Mouse (Mus musculus) hindbrain, postnatal 0 days (tissue): ENCODE results near the gene Zc3hav1l. TPM values are rescaled to one million over a fixed set of nuclear protein-coding genes. Genes with fewer than 3 reads are reported as not detected.

ENCODE experiments used
- ATAC-seq: fragments of 200-750 bp; cut with Nextera tagmentation; 2 replicates; pipeline ENCODE4 v1.8.0; 2017; ENCODE audit warnings: mild to moderate bottlenecking, moderate TSS enrichment, moderate library complexity
- DNase-seq: peaks from one replicate; pipeline ENCODE4 v3.0.0-alpha.2; 2015; ENCODE audit warnings: low spot score
- H3K27ac ChIP-seq: fragments of 300-500 bp; sonication (generic); 2 replicates; pipeline ENCODE4 v1.5.1; 2014; ENCODE audit warnings: mild to moderate bottlenecking
- H3K27me3 ChIP-seq: fragments of 300-500 bp; sonication (generic); 2 replicates; pipeline ENCODE4 v1.6.1; 2014; ENCODE audit warnings: low read length, mixed read lengths; ENCODE audit not compliant: insufficient read depth
- H3K36me3 ChIP-seq: fragments of 300-500 bp; sonication (generic); 2 replicates; pipeline ENCODE4 v1.6.1; 2014; ENCODE audit warnings: low read length, mixed read lengths; ENCODE audit not compliant: insufficient read depth
- H3K4me1 ChIP-seq: fragments of 300-500 bp; sonication (generic); 2 replicates; pipeline ENCODE4 v1.6.1; 2014; ENCODE audit warnings: antibody characterized with exemption, low read length, mixed read lengths; ENCODE audit not compliant: insufficient read depth
- H3K4me2 ChIP-seq: fragments of 300-500 bp; sonication (generic); 2 replicates; pipeline ENCODE4 v1.6.1; 2014; ENCODE audit warnings: low read depth, mild to moderate bottlenecking, low read length, moderate library complexity, mixed read lengths
- H3K4me3 ChIP-seq: fragments of 300-500 bp; sonication (generic); 2 replicates; pipeline ENCODE4 v1.5.1; 2014; ENCODE audit warnings: low read length
- H3K9ac ChIP-seq: fragments of 300-500 bp; sonication (generic); replicated peaks from 2 replicates; pipeline ENCODE4 v1.6.1; 2014; ENCODE audit warnings: mild to moderate bottlenecking, low read length, moderate library complexity, mixed read lengths
- H3K9me3 ChIP-seq: fragments of 300-500 bp; sonication (generic); 2 replicates; pipeline ENCODE4 v1.6.1; 2016; ENCODE audit warnings: low read length, mixed read lengths
- CTCF ChIP-seq: IDR thresholded peaks from 2 replicates; pipeline ENCODE4 v1.5.1; 2016; ENCODE audit warnings: antibody characterized with exemption, control low read depth, low read depth
- WGBS: fragments of 180-500 bp; shearing (Covaris S2); extraction: QIAGEN DNeasy Blood & Tissue Kit; methylation state at CpG from one replicate; pipeline ENCODE4 v1.1.7; 2014; 5-methylcytosine and 5-hydroxymethylcytosine counted together
- polyA plus RNA-seq: library from polyadenylated mRNA; unstranded; fragments of >200 nt; fragmentation: Nextera tagmentation; extraction: Ambion mirVana; gene quantifications from 2 replicates; pipeline ENCODE4 v1.2.1, GENCODE M21; 2015
- total RNA-seq: library from RNA; depleted of rRNA; stranded (reverse); fragments of >200 nt; gene quantifications from 2 replicates; pipeline ENCODE4 v1.2.3, GENCODE M21; 2014

The Zc3hav1l gene
- total and polyA plus RNA-seq, 2 experiments from 2014 or later = 2.9 to 6.1 TPM

GRCm38 (mm10) chr6:38341751-38342665, 42.9 kb upstream of the Zc3hav1l start:
- no peak overlapping the region for H3K9ac ChIP-seq
- H3K27me3 ChIP-seq = no peaks in the 10 kb centered on the region
- H3K4me3 ChIP-seq = no peak overlapping the region
- DNase-seq (no peak), ATAC-seq (no peak)
- H3K4me1 ChIP-seq = no peaks in the 10 kb centered on the region
- H3K27ac ChIP-seq = no peak overlapping the region
- no peak for TF ChIP-seq CTCF
- no peak overlapping the region for H3K4me2 ChIP-seq
- WGBS = 76% methylated on average over 11 of the region's 11 CpGs
- H3K36me3 ChIP-seq = no peaks in the 10 kb centered on the region
- no peaks in the 10 kb centered on the region for H3K9me3 ChIP-seq

DNA sequence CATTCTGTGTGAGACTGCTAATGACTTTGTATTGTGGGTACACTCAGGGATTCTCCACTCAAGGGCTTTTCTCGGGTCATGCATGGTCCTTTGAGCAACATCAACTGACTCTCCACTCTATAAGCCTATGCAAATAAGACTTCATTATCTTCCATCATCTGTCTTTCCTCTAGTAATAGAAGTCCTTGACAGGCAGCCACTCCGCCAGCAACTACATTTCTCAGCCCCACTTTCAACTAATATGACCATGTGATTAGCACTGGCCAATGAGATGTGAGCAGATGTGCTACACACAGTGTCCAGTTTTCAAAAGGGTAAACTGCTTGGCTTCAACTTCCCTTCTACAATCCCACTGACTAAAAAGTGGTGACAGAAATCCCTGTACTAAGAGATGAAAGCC, 40.0 kb upstream of the Zc3hav1l start:
- ATAC-seq (no peak), DNase-seq (no peak)
- H3K4me2 ChIP-seq = no peak overlapping the region
- H3K4me1 ChIP-seq = no peaks in the 10 kb centered on the region
- H3K36me3 ChIP-seq = no peaks in the 10 kb centered on the region
- no peak overlapping the region for H3K4me3 ChIP-seq
- no peak for TF ChIP-seq CTCF
- no peak overlapping the region for H3K9ac ChIP-seq
- 61% methylated on average over 2 of the region's 2 CpGs for WGBS
- H3K27ac ChIP-seq = no peak overlapping the region
- no peaks in the 10 kb centered on the region for H3K27me3 ChIP-seq
- no peaks in the 10 kb centered on the region for H3K9me3 ChIP-seq

DNA sequence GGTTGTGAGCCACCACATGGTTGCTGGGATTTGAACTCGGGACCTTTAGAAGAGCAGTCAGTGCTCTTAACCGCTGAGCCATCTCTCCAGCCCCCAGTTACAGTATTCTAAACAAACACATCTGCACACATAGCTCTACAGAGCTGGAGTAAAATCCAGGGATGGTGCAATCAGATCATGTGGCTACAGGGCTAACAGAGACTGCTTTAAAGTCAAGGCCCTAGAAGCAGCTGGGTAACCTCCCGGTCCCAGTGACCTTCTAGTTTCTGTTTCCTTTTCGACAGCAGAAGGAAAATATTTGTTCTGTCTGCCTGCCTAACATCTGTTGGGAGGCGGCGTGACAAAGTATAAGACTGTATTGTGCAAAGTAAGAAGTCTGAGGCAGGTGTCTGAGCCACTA, 38.9 kb upstream of the Zc3hav1l start:
- Histone ChIP-seq H3K4me1 (no peaks in the 10 kb centered on the region), H3K4me2 (no peak overlapping the region), H3K36me3 (no peaks in the 10 kb centered on the region), H3K27me3 (no peaks in the 10 kb centered on the region), H3K9ac (no peak overlapping the region), H3K9me3 (no peaks in the 10 kb centered on the region), H3K27ac (no peak overlapping the region), H3K4me3 (no peak overlapping the region)
- DNase-seq (no peak), ATAC-seq (no peak)
- no peak for TF ChIP-seq CTCF
- 81% methylated on average over 6 of the region's 6 CpGs for WGBS

DNA sequence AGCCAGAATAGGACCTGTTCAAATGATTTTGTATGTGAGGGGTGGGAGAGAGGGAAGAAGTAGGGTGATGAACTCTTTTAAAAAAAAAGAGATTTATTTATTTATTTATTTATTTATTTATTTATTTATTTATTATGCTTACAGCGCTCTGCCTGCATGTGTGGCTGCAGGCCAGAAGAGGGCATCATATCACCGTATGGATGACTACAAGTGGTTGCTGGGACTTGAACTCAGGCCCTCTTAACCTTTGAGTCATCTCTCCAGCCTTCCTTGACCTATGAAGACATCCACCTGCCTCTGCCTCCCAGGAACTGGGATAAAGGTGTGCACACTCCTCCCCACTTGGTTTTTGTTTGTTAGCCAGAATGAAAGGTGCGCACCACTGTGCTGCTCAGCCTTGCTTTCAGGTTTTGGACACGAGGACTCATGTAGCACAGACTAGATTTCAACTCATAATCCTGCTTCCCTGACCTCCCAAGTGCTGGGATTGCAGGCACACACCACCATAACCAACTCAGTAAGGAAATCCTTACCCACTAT, 38.2 kb upstream of the Zc3hav1l start:
- 90% methylated on average over 4 of the region's 4 CpGs for WGBS

GRCm38 (mm10) chr6:38335264-38335663, 36.2 kb upstream of the Zc3hav1l start:
- ATAC-seq (no peak), DNase-seq (no peak)
- Histone ChIP-seq H3K27ac (no peak overlapping the region), H3K27me3 (no peaks in the 10 kb centered on the region), H3K4me2 (no peak overlapping the region), H3K4me1 (no peaks in the 10 kb centered on the region), H3K9me3 (no peaks in the 10 kb centered on the region), H3K9ac (no peak overlapping the region), H3K36me3 (no peaks in the 10 kb centered on the region), H3K4me3 (no peak overlapping the region)
- 86% methylated on average over 6 of the region's 6 CpGs for WGBS
- no peak for TF ChIP-seq CTCF

More for the DNA sequence above, 38.2 kb upstream of the Zc3hav1l start:
- no peaks in the 10 kb centered on the region for H3K36me3 ChIP-seq
- H3K9me3 ChIP-seq = no peaks in the 10 kb centered on the region
- H3K4me1 ChIP-seq = no peaks in the 10 kb centered on the region
- H3K4me2 ChIP-seq = no peak overlapping the region
- no peak for DNase-seq
- ATAC-seq = no peak
- H3K27me3 ChIP-seq = no peaks in the 10 kb centered on the region
- no peak overlapping the region for H3K27ac ChIP-seq
- H3K9ac ChIP-seq = no peak overlapping the region
- TF ChIP-seq CTCF = no peak
- H3K4me3 ChIP-seq = no peak overlapping the region

- peak; percentile 78 for DNase-seq
- Histone ChIP-seq H3K27ac (no peak overlapping the region), H3K4me3 (no peak overlapping the region), H3K36me3 (no peaks in the 10 kb centered on the region), H3K4me1 (no peaks in the 10 kb centered on the region), H3K9ac (no peak overlapping the region), H3K9me3 (no peaks in the 10 kb centered on the region), H3K27me3 (no peaks in the 10 kb centered on the region), H3K4me2 (no peak overlapping the region)
- peak; percentile 68; the same call in 1 of the 2 replicates for ATAC-seq
- WGBS = 25% methylated on average over 4 of the region's 4 CpGs
- TF ChIP-seq CTCF = peak; percentile 91
Measured at GRCm38 (mm10) chr6:38326596-38326995, 27.5 kb upstream of the Zc3hav1l start.

DNA sequence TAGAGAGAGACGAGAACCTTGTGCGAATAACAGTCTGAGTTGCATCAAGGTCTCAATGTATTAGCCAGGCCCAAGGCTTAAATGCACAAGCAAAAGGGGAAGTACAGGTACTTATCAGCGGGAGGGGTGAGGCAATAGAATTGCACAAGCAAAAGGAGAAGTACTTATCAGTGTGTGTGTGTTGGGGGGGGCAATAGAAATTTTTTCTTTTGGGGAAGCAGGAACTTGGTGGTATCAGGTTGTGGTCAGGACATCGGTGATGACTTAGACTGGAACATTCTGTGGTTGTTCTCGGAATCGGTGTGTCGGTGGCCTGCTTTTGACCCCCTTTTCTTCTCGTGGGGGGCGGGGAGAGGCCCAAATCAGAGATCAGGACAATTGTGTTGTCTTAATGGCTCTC, 21.6 kb upstream of the Zc3hav1l start:
- no peak overlapping the region for H3K9ac ChIP-seq
- no peaks in the 10 kb centered on the region for H3K4me1 ChIP-seq
- no peaks in the 10 kb centered on the region for H3K9me3 ChIP-seq
- no peaks in the 10 kb centered on the region for H3K27me3 ChIP-seq
- H3K4me3 ChIP-seq = no peak overlapping the region
- H3K27ac ChIP-seq = no peak overlapping the region
- H3K4me2 ChIP-seq = no peak overlapping the region
- 94% methylated on average over 9 of the region's 9 CpGs for WGBS
- DNase-seq (no peak), ATAC-seq (no peak)
- TF ChIP-seq CTCF = no peak
- H3K36me3 ChIP-seq = no peaks in the 10 kb centered on the region
